Mouse (Mus musculus): ENCODE measurements around the gene Slc36a3.

DNA sequence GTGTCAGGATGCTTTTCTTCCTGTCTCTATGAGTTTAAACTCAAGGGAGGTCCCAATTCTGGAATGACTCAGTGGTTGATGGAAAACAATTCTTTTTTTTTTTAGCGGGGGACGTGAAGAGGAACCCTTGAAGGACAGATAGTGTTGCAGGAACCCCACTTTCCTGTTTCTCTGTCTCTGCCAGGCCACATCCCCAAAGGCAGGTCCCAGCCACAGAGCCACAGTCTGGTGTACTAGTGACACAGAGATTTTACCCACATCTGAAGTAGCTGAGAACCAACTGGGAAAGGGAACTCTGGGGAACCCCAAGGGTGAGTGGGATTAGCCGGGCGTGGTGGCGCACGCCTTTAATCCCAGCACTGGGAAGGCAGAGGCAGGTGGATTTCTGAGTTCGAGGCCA, 14.2 kb upstream of the Slc36a3 start:
- TF ChIP-seq POLR2A (IDR thresholded peaks at IDR 0.05; ENCODE audit: borderline replicate concordance, low read depth, low read length) (no peak), CTCF (IDR thresholded peaks at IDR 0.05; ENCODE audit: low read depth, low read length) (no peak)

Measured in bone marrow macrophage, adult 2 months (primary cell).